Mouse (Mus musculus): ENCODE data around the gene Vmn1r71. TPM values are rescaled to one million over a fixed set of nuclear protein-coding genes. Genes with fewer than 3 reads are reported as not detected.
"Not testable (repeated sequence)": the region's sequence is repeated elsewhere in the genome, so short reads cannot be mapped to it uniquely, and the experiment has no call there.

Gene Vmn1r71
- total RNA-seq (2015; ENCODE audit: low replicate concordance): not detected in 2 replicates
- total RNA-seq (2017; ENCODE audit: low replicate concordance): not detected in 2 replicates

- no peak for ATAC-seq (replicated peaks; ENCODE audit: low FRiP score, poor library complexity, severe bottlenecking)
These were observed at the start of gene Vmn1r71 for GRCm38 (mm10) chr7:10754264-10754663. Gene Vmn1r71, minus strand, starts transcription at chr7:10754364.

- not testable (repeated sequence) for ATAC-seq (replicated peaks; ENCODE audit: low FRiP score, poor library complexity, severe bottlenecking)
These were observed 3.4 kb upstream of the Vmn1r71 start for GRCm38 (mm10) chr7:10757551-10757950.

Other genes starting within 250 kb of the Vmn1r71 start
- gene Vmn1r68, start 195.9 kb downstream of the Vmn1r71 start, total RNA-seq (2015; ENCODE audit: low replicate concordance): not detected in 2 replicates
- gene Vmn1r68, start 195.9 kb downstream of the Vmn1r71 start, total RNA-seq (2017; ENCODE audit: low replicate concordance): not detected in 2 replicates
- gene Vmn1r69, start 140.7 kb downstream of the Vmn1r71 start, total RNA-seq (2015; ENCODE audit: low replicate concordance): not detected in 2 replicates
- not detected in 2 replicates for gene Vmn1r69, start 140.7 kb downstream of the Vmn1r71 start, total RNA-seq (2017; ENCODE audit: low replicate concordance)
- not detected in 2 replicates for gene Vmn1r70, start 122.8 kb downstream of the Vmn1r71 start, total RNA-seq (2015; ENCODE audit: low replicate concordance)
- gene Vmn1r70, start 122.8 kb downstream of the Vmn1r71 start, total RNA-seq (2017; ENCODE audit: low replicate concordance): not detected in 2 replicates
- gene Nlrp4b, start 66.6 kb downstream of the Vmn1r71 start, total RNA-seq (2015; ENCODE audit: low replicate concordance): not detected in 2 replicates
- gene Nlrp4b, start 66.6 kb downstream of the Vmn1r71 start, total RNA-seq (2017; ENCODE audit: low replicate concordance): not detected in 2 replicates
- not detected in 2 replicates for gene Zscan4b, start 150.7 kb upstream of the Vmn1r71 start, total RNA-seq (2015; ENCODE audit: low replicate concordance)
- not detected in 2 replicates for gene Zscan4b, start 150.7 kb upstream of the Vmn1r71 start, total RNA-seq (2017; ENCODE audit: low replicate concordance)